Mouse (Mus musculus) bone marrow macrophage, adult 2 months (primary cell): ENCODE measurements around the gene Mcoln1.

Experiments
- CTCF ChIP-seq: IDR thresholded peaks from 2 replicates; pipeline ENCODE4 v1.5.1; 2012; ENCODE audit warnings: low read depth, mild to moderate bottlenecking, low read length, moderate library complexity
- POLR2A ChIP-seq: IDR thresholded peaks from 2 replicates; pipeline ENCODE4 v1.6.1; 2012; ENCODE audit warnings: mild to moderate bottlenecking, low read depth, low read length, borderline replicate concordance

DNA sequence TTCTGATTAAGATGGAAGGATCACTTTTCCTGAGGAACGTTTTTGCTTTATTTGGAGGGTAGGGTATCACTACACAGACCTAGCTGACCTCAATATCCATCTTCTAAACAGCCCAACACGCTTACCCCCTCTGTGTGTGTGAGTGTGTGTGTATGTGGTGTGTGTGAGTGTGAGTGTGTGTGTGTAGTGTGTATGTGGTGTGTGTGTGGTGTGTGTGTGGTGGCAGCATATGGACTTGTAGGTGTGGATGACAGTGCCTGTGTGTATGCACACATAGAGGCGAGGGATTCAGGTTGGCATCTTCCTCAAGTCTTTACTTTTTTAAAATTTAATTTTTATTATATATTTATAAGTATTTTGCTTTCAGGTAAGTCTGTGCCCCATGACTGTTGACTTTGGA, 1.7 kb upstream of the Mcoln1 start:
- TF ChIP-seq CTCF, result no peak
- TF ChIP-seq POLR2A, result no peak
